ENCODE assay signal across 18 mouse cellular contexts in the genomic region with DNA sequence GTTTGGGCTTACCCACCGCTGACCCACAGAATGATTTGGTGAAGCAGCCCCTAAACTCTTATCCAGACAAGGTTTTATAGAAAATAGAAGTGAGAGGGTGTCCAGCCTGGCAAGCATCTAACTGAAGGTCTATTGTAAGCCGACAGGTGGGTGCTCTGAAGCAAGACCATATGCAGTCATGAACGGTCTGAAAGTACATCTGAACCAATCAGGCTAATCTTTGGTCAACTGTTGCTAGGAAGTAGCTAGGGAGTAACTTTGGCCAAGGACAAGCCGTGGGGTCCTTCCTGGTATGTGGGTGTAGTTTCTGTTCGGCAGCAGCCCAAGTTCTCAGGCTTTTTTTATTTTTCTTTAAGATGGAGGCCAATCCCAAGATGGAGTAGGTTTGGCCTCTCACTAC.
"Had no signal": no experiment of that assay in that cellular context is flagged by ENCODE, and none has a peak within 500 bp of the region (broad histone marks: within the 10 kb centered on the region; RNA-seq: fewer than 3 reads in every experiment).

No protein-coding gene starts in this region.

- H3K27ac ChIP-seq: kidney, embryonic 15.5 days; limb, embryonic 13.5 days; liver, embryonic 15.5 days; midbrain, embryonic 10.5 days; neural tube, embryonic 15.5 days; stomach, embryonic 15.5 days had no signal

- H3K4me2 ChIP-seq: kidney, embryonic 15.5 days; limb, embryonic 13.5 days; liver, embryonic 11.5 days; liver, embryonic 15.5 days; lung, embryonic 14.5 days; neural tube, embryonic 15.5 days; stomach, embryonic 15.5 days had no signal

- H3K36me3 ChIP-seq: kidney, embryonic 15.5 days; limb, embryonic 13.5 days; liver, embryonic 15.5 days; midbrain, embryonic 10.5 days; neural tube, embryonic 15.5 days; stomach, embryonic 15.5 days had no signal

- DNase-seq: kidney, adult 18-20 months; kidney, postnatal 36 days; left cerebral cortex, postnatal 4 days; lung, embryonic 14.5 days; lung, postnatal 10 days; lung, postnatal 4 days; midbrain, embryonic 14.5 days; retina, postnatal 1 day; right cerebral cortex, postnatal 4 days; thymus, postnatal 36 days had no signal

- H3K4me3 ChIP-seq: kidney, embryonic 15.5 days; limb, embryonic 13.5 days; liver, embryonic 15.5 days; midbrain, embryonic 10.5 days; myocyte; neural tube, embryonic 15.5 days; stomach, embryonic 15.5 days had no signal

- H3K4me1 ChIP-seq: kidney, embryonic 15.5 days; limb, embryonic 13.5 days; liver, embryonic 15.5 days; midbrain, embryonic 10.5 days; neural tube, embryonic 15.5 days; stomach, embryonic 15.5 days had no signal

- H3K9me3 ChIP-seq: kidney, embryonic 15.5 days; limb, embryonic 13.5 days; liver, embryonic 15.5 days; midbrain, embryonic 10.5 days; neural tube, embryonic 15.5 days; stomach, embryonic 15.5 days had no signal

- H3K9ac ChIP-seq: kidney, embryonic 15.5 days; limb, embryonic 13.5 days; liver, embryonic 15.5 days; lung, embryonic 14.5 days; neural tube, embryonic 15.5 days; stomach, embryonic 15.5 days had no signal

- H3K27me3 ChIP-seq: kidney, embryonic 15.5 days; limb, embryonic 13.5 days; neural tube, embryonic 15.5 days; stomach, embryonic 15.5 days had no signal
